ENCODE assay signal across 8 mouse cellular contexts in genomic region chr8:84798446-84799135, GRCm38 (mm10). TPM values are rescaled to one million over a fixed set of nuclear protein-coding genes. Genes with fewer than 3 reads are reported as not detected.
A peak's percentile ranks its signal among the peaks of the same experiment; 100 is the strongest.
DNase-seq lines count a peak whose midpoint lies in the region; ATAC-seq lines count a peak whose summit lies in the region.

No protein-coding gene starts in this region.

- peaks cover 50% of the 10 kb centered on the region for H3K27me3 ChIP-seq in heart, embryonic 14.5 days (ENCODE audit: control insufficient read depth, insufficient read depth, low read length)
- H3K27me3 ChIP-seq in hindbrain, embryonic 12.5 days: peaks cover 91% of the 10 kb centered on the region
- H3K27me3 ChIP-seq in midbrain, embryonic 12.5 days: peaks cover 98% of the 10 kb centered on the region

- 64% methylated on average over 10 of the region's 10 CpGs for WGBS in heart, embryonic 14.5 days
- WGBS in hindbrain, embryonic 12.5 days: 38% methylated on average over 10 of the region's 10 CpGs
- 34% methylated on average over 10 of the region's 10 CpGs for WGBS in midbrain, embryonic 12.5 days

- no peaks in the 10 kb centered on the region for H3K9me3 ChIP-seq in heart, embryonic 14.5 days (ENCODE audit: control insufficient read depth, low read length)
- H3K9me3 ChIP-seq in hindbrain, embryonic 12.5 days (replicated peaks): no peaks in the 10 kb centered on the region
- no peaks in the 10 kb centered on the region for H3K9me3 ChIP-seq in midbrain, embryonic 12.5 days

- peak overlapping the region; percentile 88 for H3K4me2 ChIP-seq in heart, embryonic 14.5 days (ENCODE audit: low read length)
- H3K4me2 ChIP-seq in hindbrain, embryonic 12.5 days (replicated peaks): peak overlapping the region; percentile 71
- H3K4me2 ChIP-seq in midbrain, embryonic 12.5 days (replicated peaks): peak overlapping the region; percentile 66

- H3K4me3 ChIP-seq in heart, embryonic 14.5 days (ENCODE audit: control insufficient read depth in 1 of 2, insufficient read depth in 1 of 2, low read depth in 1 of 2, low read length in 2 of 2): peak overlapping the region; percentile 65 to 80
- peak overlapping the region; percentile 57 for H3K4me3 ChIP-seq in hindbrain, embryonic 12.5 days
- peak overlapping the region; percentile 61 for H3K4me3 ChIP-seq in midbrain, embryonic 12.5 days

- no peak for DNase-seq in heart, postnatal 4 days
- DNase-seq in brain, adult 2 months (ENCODE audit: low read depth, low spot score): peak; percentile 48
- DNase-seq in urinary bladder, postnatal 25 days (ENCODE audit: low spot score): no peak
- DNase-seq in gastrocnemius, postnatal 4 days (ENCODE audit: low spot score in 2 of 2): no peak

- H3K36me3 ChIP-seq in heart, embryonic 14.5 days (ENCODE audit: control insufficient read depth, insufficient read depth, low read length): peaks cover 12% of the 10 kb centered on the region
- peaks cover 7% of the 10 kb centered on the region; the same call in 1 of the 2 replicates for H3K36me3 ChIP-seq in hindbrain, embryonic 12.5 days
- H3K36me3 ChIP-seq in midbrain, embryonic 12.5 days: no peaks in the 10 kb centered on the region

- peak overlapping the region; percentile 95 for H3K9ac ChIP-seq in heart, embryonic 14.5 days (ENCODE audit: low read length)
- peak overlapping the region; percentile 78 for H3K9ac ChIP-seq in hindbrain, embryonic 12.5 days
- H3K9ac ChIP-seq in midbrain, embryonic 12.5 days (replicated peaks): peak overlapping the region; percentile 82

- H3K4me1 ChIP-seq in heart, embryonic 14.5 days (ENCODE audit: control insufficient read depth in 2 of 2, insufficient read depth in 2 of 2, low read length in 2 of 2): peaks cover 11 to 22% of the 10 kb centered on the region in 2 experiments
- H3K4me1 ChIP-seq in hindbrain, embryonic 12.5 days: peaks cover 38% of the 10 kb centered on the region
- H3K4me1 ChIP-seq in midbrain, embryonic 12.5 days: peaks cover 37% of the 10 kb centered on the region

- ATAC-seq in heart, embryonic 14.5 days (ENCODE audit: insufficient number of reproducible peaks, insufficient read depth, low FRiP score, low read depth): 0 out of 2 replicates have a peak, but pooled peaks have one; percentile 1
- no peak for ATAC-seq in hindbrain, embryonic 12.5 days (ENCODE audit: low FRiP score)
- no peak for ATAC-seq in midbrain, embryonic 12.5 days (ENCODE audit: low FRiP score, low read depth)
- ATAC-seq in megakaryocyte progenitor cell, adult 5-6 weeks (replicated peaks; ENCODE audit: poor library complexity): no peak

- peak overlapping the region in 1 of 2 experiments; percentile 85; a peak in 3 of 4 replicates for H3K27ac ChIP-seq in heart, embryonic 14.5 days (replicated peaks in 1 of 2; ENCODE audit: control insufficient read depth in 1 of 2, insufficient read depth in 1 of 2, low read depth in 2 of 2, low read length in 2 of 2)
- no peak overlapping the region for H3K27ac ChIP-seq in hindbrain, embryonic 12.5 days
- no peak overlapping the region for H3K27ac ChIP-seq in midbrain, embryonic 12.5 days (replicated peaks)

RNA-seq across cellular contexts. Expression of gene Nfix, which starts 1.6 kb away (rescaled TPM):
- polyA plus RNA-seq in heart, embryonic 14.5 days (2014; fragmentation: Nextera tagmentation; extraction: Ambion mirVana): 16.3 and 16.8 TPM in 2 replicates
- total RNA-seq in heart, postnatal 4 days (2021): 100 to 1,000 TPM; 189 to 211 TPM
- 11.6 and 14.2 TPM in 2 replicates for polyA plus RNA-seq in hindbrain, embryonic 12.5 days (2016; fragmentation: Nextera tagmentation; extraction: Ambion mirVana)
- 6.6 and 8.5 TPM in 2 replicates for polyA plus RNA-seq in midbrain, embryonic 12.5 days (2016; fragmentation: Nextera tagmentation; extraction: Ambion mirVana)
- 44.4 and 46.9 TPM in 2 replicates for total RNA-seq in megakaryocyte progenitor cell, adult 5-6 weeks (2015)
- 12.0 and 15.7 TPM in 2 replicates for total RNA-seq in megakaryocyte progenitor cell, adult 5-6 weeks (2017)
- 100 to 1,000 TPM; 517 to 591 TPM for total RNA-seq in gastrocnemius, postnatal 4 days (2021)

RNA-seq across cellular contexts. Expression of gene Dand5, which starts 24.0 kb away (rescaled TPM):
- polyA plus RNA-seq in heart, embryonic 14.5 days (2014; fragmentation: Nextera tagmentation; extraction: Ambion mirVana): 5.9 and 6.6 TPM in 2 replicates
- 1 to 10 TPM; 3.4 to 3.6 TPM for total RNA-seq in heart, postnatal 4 days (2021)
- 6.6 and 7.1 TPM in 2 replicates for polyA plus RNA-seq in hindbrain, embryonic 12.5 days (2016; fragmentation: Nextera tagmentation; extraction: Ambion mirVana)
- 5.0 and 6.1 TPM in 2 replicates for polyA plus RNA-seq in midbrain, embryonic 12.5 days (2016; fragmentation: Nextera tagmentation; extraction: Ambion mirVana)
- total RNA-seq in megakaryocyte progenitor cell, adult 5-6 weeks (2015): 2.2 and 2.4 TPM in 2 replicates
- 1.7 and 4.0 TPM in 2 replicates for total RNA-seq in megakaryocyte progenitor cell, adult 5-6 weeks (2017)
- 1 to 10 TPM; 6.3 to 6.8 TPM for total RNA-seq in gastrocnemius, postnatal 4 days (2021)

RNA-seq across cellular contexts. Expression of gene Gadd45gip1, which starts 32.7 kb away (rescaled TPM):
- 49.9 and 53.0 TPM in 2 replicates for polyA plus RNA-seq in heart, embryonic 14.5 days (2014; fragmentation: Nextera tagmentation; extraction: Ambion mirVana)
- 10 to 100 TPM; 24.2 to 26.2 TPM for total RNA-seq in heart, postnatal 4 days (2021)
- polyA plus RNA-seq in hindbrain, embryonic 12.5 days (2016; fragmentation: Nextera tagmentation; extraction: Ambion mirVana): 35.7 and 38.6 TPM in 2 replicates
- 36.1 and 36.6 TPM in 2 replicates for polyA plus RNA-seq in midbrain, embryonic 12.5 days (2016; fragmentation: Nextera tagmentation; extraction: Ambion mirVana)
- total RNA-seq in megakaryocyte progenitor cell, adult 5-6 weeks (2015): 21.4 and 21.9 TPM in 2 replicates
- total RNA-seq in megakaryocyte progenitor cell, adult 5-6 weeks (2017): 51.2 and 57.4 TPM in 2 replicates
- 10 to 100 TPM; 33.3 to 36.0 TPM for total RNA-seq in gastrocnemius, postnatal 4 days (2021)

RNA-seq across cellular contexts. Expression of gene Rad23a, which starts 41.9 kb away (rescaled TPM):
- polyA plus RNA-seq in heart, embryonic 14.5 days (2014; fragmentation: Nextera tagmentation; extraction: Ambion mirVana): 122 and 125 TPM in 2 replicates
- total RNA-seq in heart, postnatal 4 days (2021): 10 to 100 TPM; 90.9 to 91.8 TPM
- polyA plus RNA-seq in hindbrain, embryonic 12.5 days (2016; fragmentation: Nextera tagmentation; extraction: Ambion mirVana): 88.8 and 101 TPM in 2 replicates
- polyA plus RNA-seq in midbrain, embryonic 12.5 days (2016; fragmentation: Nextera tagmentation; extraction: Ambion mirVana): 104 and 110 TPM in 2 replicates
- total RNA-seq in megakaryocyte progenitor cell, adult 5-6 weeks (2015): 30.2 and 34.4 TPM in 2 replicates
- total RNA-seq in megakaryocyte progenitor cell, adult 5-6 weeks (2017): 26.2 and 26.3 TPM in 2 replicates
- 100 to 1,000 TPM; 121 to 123 TPM for total RNA-seq in gastrocnemius, postnatal 4 days (2021)

RNA-seq across cellular contexts. Expression of gene Calr, which starts 48.1 kb away (rescaled TPM):
- 500 and 527 TPM in 2 replicates for polyA plus RNA-seq in heart, embryonic 14.5 days (2014; fragmentation: Nextera tagmentation; extraction: Ambion mirVana)
- total RNA-seq in heart, postnatal 4 days (2021): 100 to 1,000 TPM; 320 to 358 TPM
- polyA plus RNA-seq in hindbrain, embryonic 12.5 days (2016; fragmentation: Nextera tagmentation; extraction: Ambion mirVana): 792 and 820 TPM in 2 replicates
- polyA plus RNA-seq in midbrain, embryonic 12.5 days (2016; fragmentation: Nextera tagmentation; extraction: Ambion mirVana): 640 and 681 TPM in 2 replicates
- total RNA-seq in megakaryocyte progenitor cell, adult 5-6 weeks (2015): 1,060 and 1,133 TPM in 2 replicates
- total RNA-seq in megakaryocyte progenitor cell, adult 5-6 weeks (2017): 4,756 and 5,574 TPM in 2 replicates
- total RNA-seq in gastrocnemius, postnatal 4 days (2021): 100 to 1,000 TPM; 339 to 368 TPM
